Mouse (Mus musculus): ENCODE results near the gene Stx3. TPM values are rescaled to one million over a fixed set of nuclear protein-coding genes. Genes with fewer than 3 reads are reported as not detected.
A peak's percentile ranks its signal among the peaks of the same experiment; 100 is the strongest.

The Stx3 gene
- 22.8 and 23.2 TPM in 2 replicates for polyA plus RNA-seq (2014; fragmentation: Nextera tagmentation; extraction: Ambion mirVana)

DNA sequence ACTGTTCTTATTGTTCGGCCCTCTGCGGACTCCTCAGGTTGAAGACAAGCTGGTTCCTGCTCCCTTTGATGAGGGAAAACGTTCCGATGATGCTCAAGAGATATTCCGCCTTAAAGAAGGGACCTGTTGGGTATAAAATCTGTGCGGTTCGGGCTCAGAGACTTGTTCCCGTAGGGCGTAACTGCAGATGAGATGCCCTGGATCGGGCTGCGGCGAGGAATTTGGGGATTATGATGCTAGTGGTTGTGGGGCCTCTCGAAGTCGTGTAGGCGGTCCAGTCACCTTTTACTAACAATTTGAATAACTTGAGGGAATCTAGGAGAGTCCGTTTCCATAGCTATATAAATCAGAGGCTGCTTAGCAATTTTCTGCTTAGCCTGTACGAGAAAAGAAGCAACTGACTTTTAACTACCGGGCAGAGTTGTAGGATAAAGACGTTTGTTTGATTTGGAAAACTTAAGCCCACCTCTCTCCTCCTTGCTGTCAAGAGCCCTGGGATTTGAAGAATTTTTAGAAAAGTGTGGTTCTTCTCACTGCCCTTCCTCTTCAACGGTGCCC lies at the start of gene Stx3:
TSS of gene Stx3 (minus strand) at position 261 of the 558 bp plus-strand sequence.
- Histone ChIP-seq H3K27ac (ENCODE audit: low read length) (peak within 1 kb of the TSS; percentile 63; the same call in 1 of the 2 replicates), H3K36me3 (ENCODE audit: control insufficient read depth, insufficient read depth, low read length) (no peaks in the 10 kb centered on the region), H3K4me3 (ENCODE audit: low read depth, low read length) (peak within 1 kb of the TSS; percentile 75), H3K9ac (replicated peaks; ENCODE audit: low read depth, low read length) (peak within 1 kb of the TSS; percentile 73), H3K9me3 (ENCODE audit: control insufficient read depth, low read depth, low read length) (no peaks in the 10 kb centered on the region), H3K4me1 (ENCODE audit: control insufficient read depth, insufficient read depth, low read length) (peaks cover 9% of the 10 kb centered on the region), H3K27me3 (ENCODE audit: control insufficient read depth, insufficient read depth, low read length) (no peaks in the 10 kb centered on the region), H3K4me2 (replicated peaks; ENCODE audit: low read depth, low read length) (peak within 1 kb of the TSS; percentile 80)
- ATAC-seq (ENCODE audit: insufficient number of reproducible peaks, insufficient read depth, low FRiP score, low read depth), result no peak
- under 1% methylated on average over 20 of the region's 20 CpGs for WGBS

DNA sequence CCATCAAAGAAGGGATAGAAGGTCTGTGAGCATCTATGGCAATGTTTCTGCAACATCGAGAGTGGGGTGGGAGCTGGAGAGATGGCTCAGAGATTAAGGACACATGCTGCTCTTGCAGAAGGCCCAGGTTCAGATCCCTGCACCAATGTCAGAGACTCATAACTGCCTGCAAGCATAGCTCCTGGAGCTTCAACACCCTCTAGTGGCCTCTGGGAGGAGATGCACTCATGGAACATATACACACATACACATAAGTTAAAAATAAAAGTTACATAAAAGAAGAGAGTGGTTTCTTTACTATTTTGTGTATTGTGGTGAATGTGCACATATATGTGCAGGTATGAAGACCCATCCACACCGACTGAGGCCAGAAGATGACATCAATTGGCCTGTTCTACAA lies 48.6 kb upstream of the Stx3 start:
- WGBS, result 77% methylated on average over 2 of the region's 2 CpGs
- Histone ChIP-seq H3K4me1 (ENCODE audit: control insufficient read depth, insufficient read depth, low read length) (no peaks in the 10 kb centered on the region), H3K27ac (ENCODE audit: low read length) (no peak overlapping the region), H3K4me2 (replicated peaks; ENCODE audit: low read depth, low read length) (no peak overlapping the region), H3K4me3 (ENCODE audit: low read depth, low read length) (no peak overlapping the region), H3K9me3 (ENCODE audit: control insufficient read depth, low read depth, low read length) (peaks cover 8% of the 10 kb centered on the region; the same call in 1 of the 2 replicates), H3K36me3 (ENCODE audit: control insufficient read depth, insufficient read depth, low read length) (no peaks in the 10 kb centered on the region), H3K9ac (replicated peaks; ENCODE audit: low read depth, low read length) (no peak overlapping the region), H3K27me3 (ENCODE audit: control insufficient read depth, insufficient read depth, low read length) (no peaks in the 10 kb centered on the region)
- ATAC-seq (ENCODE audit: insufficient number of reproducible peaks, insufficient read depth, low FRiP score, low read depth), result no peak

DNA sequence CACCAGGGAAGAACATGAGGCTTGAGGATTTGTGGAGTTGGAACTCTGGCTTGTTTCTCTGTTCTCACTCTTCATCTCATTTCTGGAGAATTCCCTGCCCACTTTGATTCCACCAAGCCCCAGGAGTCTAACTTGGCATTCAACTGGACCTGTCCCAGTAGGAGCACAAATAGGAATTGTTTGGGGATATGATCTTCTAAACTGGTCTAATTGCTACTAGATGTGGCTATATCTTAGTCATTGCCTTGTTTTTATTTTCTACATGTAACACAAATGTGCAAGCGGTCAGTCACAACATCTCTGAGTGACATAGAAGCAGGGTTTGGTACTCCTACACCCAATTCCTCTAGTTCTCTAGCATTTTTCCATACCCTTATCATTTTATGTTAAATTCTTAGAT lies 41.8 kb upstream of the Stx3 start, which contains the start of gene Olfr1418:
TSS of gene Olfr1418 (minus strand) at position 101 of the 400 bp plus-strand sequence.
- WGBS, result 92% methylated on average over 1 of the region's 1 CpGs
- ATAC-seq (ENCODE audit: insufficient number of reproducible peaks, insufficient read depth, low FRiP score, low read depth), result no peak
- Histone ChIP-seq H3K36me3 (ENCODE audit: control insufficient read depth, insufficient read depth, low read length) (no peaks in the 10 kb centered on the region), H3K9ac (replicated peaks; ENCODE audit: low read depth, low read length) (no peak within 1 kb of the TSS), H3K4me2 (replicated peaks; ENCODE audit: low read depth, low read length) (no peak within 1 kb of the TSS), H3K27me3 (ENCODE audit: control insufficient read depth, insufficient read depth, low read length) (no peaks in the 10 kb centered on the region), H3K27ac (ENCODE audit: low read length) (no peak within 1 kb of the TSS), H3K4me1 (ENCODE audit: control insufficient read depth, insufficient read depth, low read length) (no peaks in the 10 kb centered on the region), H3K4me3 (ENCODE audit: low read depth, low read length) (no peak within 1 kb of the TSS), H3K9me3 (ENCODE audit: control insufficient read depth, low read depth, low read length) (0 out of 2 replicates have a peak, but pooled peaks cover 4% of the 10 kb centered on the region)

DNA sequence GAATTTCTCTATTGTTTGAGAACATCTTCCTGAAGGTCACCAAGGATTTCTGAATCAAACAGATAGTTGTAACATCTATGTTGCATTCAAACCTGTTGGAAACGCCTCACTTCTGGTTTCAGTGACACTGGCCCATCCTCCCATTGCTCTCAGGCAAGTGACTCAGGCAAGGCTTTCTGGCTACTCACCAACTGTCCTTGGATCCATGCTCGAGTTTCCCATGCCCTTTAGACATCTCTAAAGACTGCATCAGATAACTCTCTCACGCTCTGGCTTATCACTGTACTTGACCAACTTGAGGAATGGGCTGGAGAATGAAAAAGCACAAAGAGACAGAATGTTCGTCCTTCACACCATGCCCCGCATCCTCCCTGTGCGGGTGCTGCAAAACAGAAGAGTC lies 37.3 kb upstream of the Stx3 start:
- H3K9ac ChIP-seq (replicated peaks; ENCODE audit: low read depth, low read length), result no peak overlapping the region
- H3K4me3 ChIP-seq (ENCODE audit: low read depth, low read length), result no peak overlapping the region
- no peaks in the 10 kb centered on the region for H3K9me3 ChIP-seq (ENCODE audit: control insufficient read depth, low read depth, low read length)
- no peaks in the 10 kb centered on the region for H3K36me3 ChIP-seq (ENCODE audit: control insufficient read depth, insufficient read depth, low read length)
- H3K4me1 ChIP-seq (ENCODE audit: control insufficient read depth, insufficient read depth, low read length), result no peaks in the 10 kb centered on the region
- no peak overlapping the region for H3K27ac ChIP-seq (ENCODE audit: low read length)
- no peaks in the 10 kb centered on the region for H3K27me3 ChIP-seq (ENCODE audit: control insufficient read depth, insufficient read depth, low read length)
- ATAC-seq (ENCODE audit: insufficient number of reproducible peaks, insufficient read depth, low FRiP score, low read depth), result no peak
- 75% methylated on average over 6 of the region's 6 CpGs for WGBS
- H3K4me2 ChIP-seq (replicated peaks; ENCODE audit: low read depth, low read length), result no peak overlapping the region

DNA sequence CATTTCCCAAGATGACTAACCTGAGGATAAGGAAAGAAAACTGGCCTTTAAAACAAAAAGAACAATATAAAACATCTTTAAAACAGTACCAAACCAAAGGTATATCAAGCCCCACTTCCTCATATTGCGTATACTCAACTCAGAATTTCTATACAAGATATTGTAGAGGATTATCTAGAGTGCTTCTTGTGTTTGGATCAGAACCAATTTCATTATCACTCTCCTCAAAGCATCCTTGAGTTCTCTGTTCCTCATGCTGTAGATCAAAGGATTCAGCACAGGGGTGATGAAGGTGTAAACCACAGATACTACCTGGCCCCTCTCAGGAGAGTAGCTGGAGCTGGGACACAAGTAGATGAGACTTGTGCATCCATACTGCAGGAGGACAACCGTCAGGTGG lies 35.6 kb upstream of the Stx3 start:
- H3K36me3 ChIP-seq (ENCODE audit: control insufficient read depth, insufficient read depth, low read length), result no peaks in the 10 kb centered on the region
- ATAC-seq (ENCODE audit: insufficient number of reproducible peaks, insufficient read depth, low FRiP score, low read depth), result no peak
- no peak overlapping the region for H3K4me3 ChIP-seq (ENCODE audit: low read depth, low read length)
- H3K4me1 ChIP-seq (ENCODE audit: control insufficient read depth, insufficient read depth, low read length), result no peaks in the 10 kb centered on the region
- no peaks in the 10 kb centered on the region for H3K9me3 ChIP-seq (ENCODE audit: control insufficient read depth, low read depth, low read length)
- H3K27ac ChIP-seq (ENCODE audit: low read length), result no peak overlapping the region
- WGBS, result 87% methylated on average over 2 of the region's 2 CpGs
- no peaks in the 10 kb centered on the region for H3K27me3 ChIP-seq (ENCODE audit: control insufficient read depth, insufficient read depth, low read length)
- H3K4me2 ChIP-seq (replicated peaks; ENCODE audit: low read depth, low read length), result no peak overlapping the region
- H3K9ac ChIP-seq (replicated peaks; ENCODE audit: low read depth, low read length), result no peak overlapping the region

DNA sequence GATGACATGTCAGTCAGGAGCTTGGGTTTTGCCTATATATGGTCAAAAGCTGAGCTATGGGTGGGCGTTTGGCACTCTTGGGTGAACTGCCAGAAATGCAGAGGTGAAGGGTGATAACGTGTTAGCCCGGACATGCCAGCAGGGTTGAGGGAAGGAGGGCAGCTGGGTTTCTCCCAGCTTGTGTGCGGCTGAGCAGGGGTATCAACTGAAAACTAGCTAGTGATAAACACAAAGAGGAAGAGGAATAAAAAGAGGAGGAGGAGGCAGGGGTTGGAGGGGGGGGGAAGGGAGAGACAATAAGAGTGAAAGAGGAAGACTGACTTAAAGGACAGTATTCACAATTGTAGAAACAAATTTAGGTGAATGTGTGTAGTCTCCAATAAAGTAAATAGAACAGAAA lies 33.4 kb upstream of the Stx3 start:
- no peak overlapping the region for H3K9ac ChIP-seq (replicated peaks; ENCODE audit: low read depth, low read length)
- 62% methylated on average over 4 of the region's 4 CpGs for WGBS

DNA sequence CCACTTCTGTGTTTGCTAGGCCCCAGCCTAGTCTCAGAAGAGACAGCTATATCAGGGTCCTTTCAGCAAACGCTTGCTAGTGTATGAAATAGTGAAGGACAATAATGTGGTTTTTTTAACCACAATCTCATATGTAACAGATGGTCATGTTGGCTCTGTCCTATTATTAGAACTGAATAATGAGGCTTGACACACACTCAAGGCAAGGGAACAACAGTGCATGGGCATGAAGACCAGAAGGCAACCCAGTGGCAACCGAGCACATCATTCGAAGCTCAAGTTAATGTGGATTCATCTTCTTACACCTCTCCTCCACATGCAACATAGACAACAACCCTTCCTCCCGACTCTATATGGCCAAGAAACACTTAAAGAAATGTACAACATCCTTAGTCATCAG lies 27.1 kb upstream of the Stx3 start:
- ATAC-seq (ENCODE audit: insufficient number of reproducible peaks, insufficient read depth, low FRiP score, low read depth), result no peak

More for the DNA sequence above, 33.4 kb upstream of the Stx3 start:
- no peak overlapping the region for H3K4me2 ChIP-seq (replicated peaks; ENCODE audit: low read depth, low read length)
- H3K27me3 ChIP-seq (ENCODE audit: control insufficient read depth, insufficient read depth, low read length), result no peaks in the 10 kb centered on the region
- H3K27ac ChIP-seq (ENCODE audit: low read length), result no peak overlapping the region
- H3K9me3 ChIP-seq (ENCODE audit: control insufficient read depth, low read depth, low read length), result no peaks in the 10 kb centered on the region
- H3K4me3 ChIP-seq (ENCODE audit: low read depth, low read length), result no peak overlapping the region
- no peak for ATAC-seq (ENCODE audit: insufficient number of reproducible peaks, insufficient read depth, low FRiP score, low read depth)
- no peaks in the 10 kb centered on the region for H3K36me3 ChIP-seq (ENCODE audit: control insufficient read depth, insufficient read depth, low read length)
- H3K4me1 ChIP-seq (ENCODE audit: control insufficient read depth, insufficient read depth, low read length), result no peaks in the 10 kb centered on the region

DNA sequence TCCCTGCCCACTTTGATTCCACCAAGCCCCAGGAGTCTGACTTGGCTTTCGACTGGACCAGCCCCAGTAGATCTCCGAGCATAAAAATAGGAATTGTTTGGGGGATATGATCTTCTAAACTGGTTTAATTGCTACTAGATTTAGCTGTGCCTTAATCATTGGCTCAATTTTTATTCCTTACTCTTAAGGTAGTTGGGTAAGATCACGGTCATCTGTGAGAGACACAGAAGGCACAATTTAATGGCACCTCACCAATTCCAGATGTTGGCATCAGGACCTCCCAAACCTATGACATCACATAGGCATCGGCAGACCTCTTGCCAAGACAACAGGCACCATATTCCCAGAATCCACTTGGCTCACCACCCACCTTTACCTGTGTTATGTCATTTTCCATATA lies 19.9 kb upstream of the Stx3 start, which contains the start of gene Olfr1417:
TSS of gene Olfr1417 (minus strand) at position 101 of the 400 bp plus-strand sequence.
- Histone ChIP-seq H3K27ac (ENCODE audit: low read length) (no peak within 1 kb of the TSS), H3K4me2 (replicated peaks; ENCODE audit: low read depth, low read length) (no peak within 1 kb of the TSS), H3K9me3 (ENCODE audit: control insufficient read depth, low read depth, low read length) (no peaks in the 10 kb centered on the region), H3K27me3 (ENCODE audit: control insufficient read depth, insufficient read depth, low read length) (no peaks in the 10 kb centered on the region), H3K4me1 (ENCODE audit: control insufficient read depth, insufficient read depth, low read length) (no peaks in the 10 kb centered on the region), H3K4me3 (ENCODE audit: low read depth, low read length) (no peak within 1 kb of the TSS), H3K9ac (replicated peaks; ENCODE audit: low read depth, low read length) (no peak within 1 kb of the TSS), H3K36me3 (ENCODE audit: control insufficient read depth, insufficient read depth, low read length) (no peaks in the 10 kb centered on the region)
- no peak for ATAC-seq (ENCODE audit: insufficient number of reproducible peaks, insufficient read depth, low FRiP score, low read depth)
- 82% methylated on average over 4 of the region's 4 CpGs for WGBS

More for the DNA sequence above, 27.1 kb upstream of the Stx3 start:
- Histone ChIP-seq H3K4me3 (ENCODE audit: low read depth, low read length) (no peak overlapping the region), H3K9me3 (ENCODE audit: control insufficient read depth, low read depth, low read length) (no peaks in the 10 kb centered on the region), H3K9ac (replicated peaks; ENCODE audit: low read depth, low read length) (no peak overlapping the region), H3K36me3 (ENCODE audit: control insufficient read depth, insufficient read depth, low read length) (no peaks in the 10 kb centered on the region), H3K27me3 (ENCODE audit: control insufficient read depth, insufficient read depth, low read length) (no peaks in the 10 kb centered on the region), H3K27ac (ENCODE audit: low read length) (no peak overlapping the region), H3K4me2 (replicated peaks; ENCODE audit: low read depth, low read length) (no peak overlapping the region), H3K4me1 (ENCODE audit: control insufficient read depth, insufficient read depth, low read length) (no peaks in the 10 kb centered on the region)
- WGBS, result 85% methylated on average over 4 of the region's 4 CpGs

All from stomach, embryonic 14.5 days (tissue).